Mouse (Mus musculus): Measurements from ENCODE around the gene Rbm25. TPM values are rescaled to one million over a fixed set of nuclear protein-coding genes. Genes with fewer than 3 reads are reported as not detected.

The Rbm25 gene
- total RNA-seq, 2 experiments from 2014 or later, result 90.4 to 94.1 TPM

GRCm38 (mm10) chr12:83650346-83650745, 19.3 kb downstream of the Rbm25 start:
- no peak for DNase-seq

GRCm38 (mm10) chr12:83651414-83651813, 20.4 kb downstream of the Rbm25 start:
- DNase-seq, result no peak

DNA sequence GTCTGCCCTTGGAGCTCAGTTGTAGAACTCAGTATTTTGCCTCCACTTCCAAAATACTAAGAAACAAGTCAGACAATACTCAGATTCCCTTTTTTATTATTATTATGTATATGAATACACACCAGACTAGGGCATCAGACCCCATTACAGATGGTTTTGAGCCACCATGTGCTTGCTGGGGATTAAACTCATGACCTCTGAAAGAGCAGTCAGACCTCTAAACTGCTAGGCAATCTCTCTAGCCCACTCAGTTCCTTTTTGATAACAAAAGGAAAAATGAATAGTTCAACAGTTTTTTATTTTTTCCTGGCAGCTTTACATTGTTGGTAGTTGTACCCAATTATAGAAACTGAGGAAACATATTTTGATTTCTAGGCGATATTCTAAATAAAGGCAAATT, 54.4 kb downstream of the Rbm25 start:
- no peak for DNase-seq

- no peak for DNase-seq
Measured at GRCm38 (mm10) chr12:83686575-83687350, 55.7 kb downstream of the Rbm25 start.

DNA sequence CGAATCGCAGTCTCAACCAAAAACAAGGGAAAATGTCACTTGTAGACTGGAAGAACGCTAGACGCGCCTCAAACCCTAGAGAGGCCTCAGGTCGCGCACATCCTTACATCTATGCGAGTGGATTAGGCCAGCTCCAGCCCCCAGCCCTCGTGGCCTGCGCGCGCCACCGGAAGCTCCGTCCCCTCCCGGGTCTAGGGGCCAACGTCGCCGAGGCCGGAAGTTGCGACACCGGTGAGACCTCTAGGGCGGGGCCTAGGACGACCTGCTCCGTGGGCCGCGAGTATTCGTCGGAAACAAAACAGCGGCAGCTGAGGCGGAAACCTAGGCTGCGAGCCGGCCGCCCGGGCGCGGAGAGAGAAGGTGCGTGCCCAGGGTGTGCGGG, 56.9 kb downstream of the Rbm25 start, which contains the start of gene Psen1:
Gene Psen1, plus strand, starts transcription at position 219 of the 382 bp plus-strand sequence.
- DNase-seq, result peak; percentile 96

DNA sequence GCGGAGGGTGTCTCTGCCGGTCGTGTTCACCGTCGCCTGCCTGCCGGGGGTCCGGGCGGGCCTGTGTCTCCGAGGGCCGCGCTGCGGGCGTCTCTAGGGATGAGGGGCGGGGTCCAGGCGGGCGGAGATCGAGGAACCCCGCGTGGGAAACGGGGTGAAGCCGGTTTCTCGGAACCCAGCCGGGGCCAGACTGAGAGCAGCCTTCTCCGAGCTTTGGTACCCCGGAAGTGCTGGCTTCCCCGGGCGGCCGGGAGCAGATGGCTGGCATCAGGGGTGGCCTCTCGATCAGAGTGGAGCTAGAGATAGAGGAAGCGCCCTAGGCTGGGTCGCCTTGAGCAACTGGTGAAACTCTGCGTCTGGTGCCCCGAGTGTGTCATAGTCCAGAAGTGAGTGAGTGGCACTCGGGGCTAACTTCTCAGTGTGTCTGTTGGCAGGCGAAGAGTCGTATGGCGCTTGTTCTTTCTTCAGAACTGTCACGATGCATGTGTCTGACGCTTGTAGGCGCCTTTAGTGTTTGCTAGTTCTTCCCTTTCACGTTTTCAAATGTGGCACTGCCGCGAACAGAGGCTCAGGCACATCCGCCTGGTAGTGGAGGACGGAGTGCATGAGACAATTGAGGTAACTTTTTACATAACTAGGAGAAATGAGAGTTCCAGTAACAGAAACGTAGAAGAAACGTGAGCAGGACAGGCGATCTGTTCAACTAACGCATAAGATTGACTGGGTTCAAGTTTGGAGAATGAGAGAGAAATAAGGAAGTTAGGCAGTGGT, 57.5 kb downstream of the Rbm25 start:
- DNase-seq, result no peak

- no peak for DNase-seq
Measured at GRCm38 (mm10) chr12:83689087-83689432, 58.0 kb downstream of the Rbm25 start.

- DNase-seq, result no peak
Measured at GRCm38 (mm10) chr12:83694011-83694410, 63.0 kb downstream of the Rbm25 start.

- no peak for DNase-seq
Measured at GRCm38 (mm10) chr12:83694669-83695068, 63.6 kb downstream of the Rbm25 start.

DNA sequence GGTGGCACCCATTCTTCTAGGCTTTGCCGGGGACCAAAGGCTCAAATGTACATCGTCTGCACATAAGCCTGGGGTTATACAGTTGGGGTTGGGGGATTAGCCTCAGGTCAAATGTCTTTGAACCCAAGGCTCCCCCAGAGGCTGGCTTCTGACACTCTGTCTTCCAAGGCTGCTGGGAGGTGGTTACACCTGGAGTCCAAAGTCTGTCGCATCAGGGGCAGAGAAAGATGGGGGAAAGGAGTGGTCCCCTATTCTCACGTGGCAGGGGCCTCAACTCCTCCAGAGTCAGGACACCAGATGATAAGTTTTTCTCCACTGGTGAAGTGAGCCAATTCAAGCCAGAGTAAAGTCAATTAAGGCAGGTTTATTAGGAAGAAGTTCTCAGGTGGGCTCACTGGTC, 67.6 kb downstream of the Rbm25 start:
- no peak for DNase-seq

- DNase-seq, result no peak
Measured at GRCm38 (mm10) chr12:83701608-83702007, 70.6 kb downstream of the Rbm25 start.

DNA sequence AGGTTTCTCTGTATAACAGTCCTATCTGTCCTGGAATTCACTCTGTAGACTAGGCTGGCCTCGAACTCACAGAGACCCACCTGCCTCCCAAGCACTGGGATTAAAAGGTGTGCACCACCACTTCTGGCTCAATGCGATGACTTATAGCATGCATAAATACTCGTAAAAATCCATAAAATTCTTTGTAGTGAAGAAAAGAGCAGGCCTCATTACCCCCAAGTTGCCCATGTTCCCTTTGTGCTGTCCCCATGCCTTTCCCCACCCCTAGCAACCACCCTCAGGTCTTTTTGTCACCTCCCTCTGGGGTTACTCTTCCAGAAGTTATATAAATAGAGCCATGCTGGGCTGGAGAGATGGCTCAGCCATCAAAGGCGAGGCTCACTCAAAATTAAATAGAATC, 71.8 kb downstream of the Rbm25 start:
- no peak for DNase-seq

GRCm38 (mm10) chr12:83706951-83707350, 75.9 kb downstream of the Rbm25 start:
- DNase-seq, result no peak

DNA sequence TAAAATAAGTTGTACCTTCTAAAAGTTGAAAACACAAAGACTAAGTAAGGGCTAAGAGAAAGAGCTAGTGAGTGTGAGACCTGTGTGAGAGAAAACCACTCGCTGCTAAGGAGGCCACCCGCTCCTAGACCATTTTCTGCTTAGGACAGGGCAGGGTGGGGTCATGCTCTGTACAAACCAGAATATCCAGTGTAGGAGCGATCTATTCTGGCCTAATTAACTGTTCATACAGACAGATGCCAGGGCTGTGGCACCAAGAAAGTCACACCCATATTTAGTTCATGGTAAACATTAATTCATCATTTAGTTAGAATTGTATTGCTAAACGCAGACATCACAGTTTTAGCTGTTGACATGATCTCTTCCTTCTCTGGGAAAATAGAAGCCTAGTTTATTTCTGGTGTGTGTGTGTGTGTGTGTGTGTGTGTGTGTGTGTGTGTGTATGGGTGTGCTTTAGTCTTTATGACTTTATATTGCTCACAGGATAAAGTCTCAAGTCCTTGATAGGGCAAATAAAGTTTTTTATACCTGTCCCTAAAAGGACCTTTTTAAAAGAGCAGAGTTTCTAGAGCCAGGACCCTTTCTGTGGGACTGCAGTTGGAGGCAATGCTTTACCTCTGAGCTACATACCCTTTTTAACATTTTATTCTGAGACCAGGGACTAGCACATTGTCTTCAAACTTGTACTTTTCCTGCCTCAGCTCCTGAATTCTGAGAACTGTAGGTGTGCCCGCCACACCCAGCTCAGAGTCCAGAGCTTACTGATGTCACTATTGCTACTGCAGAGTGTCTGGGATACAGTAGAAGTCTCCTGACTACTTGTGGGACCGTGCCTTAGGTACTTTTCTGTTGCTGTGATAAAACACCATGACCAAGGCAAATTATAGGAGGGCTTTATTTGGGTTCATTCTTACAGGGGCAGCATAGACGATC, 77.4 kb downstream of the Rbm25 start:
- no peak for DNase-seq

DNA sequence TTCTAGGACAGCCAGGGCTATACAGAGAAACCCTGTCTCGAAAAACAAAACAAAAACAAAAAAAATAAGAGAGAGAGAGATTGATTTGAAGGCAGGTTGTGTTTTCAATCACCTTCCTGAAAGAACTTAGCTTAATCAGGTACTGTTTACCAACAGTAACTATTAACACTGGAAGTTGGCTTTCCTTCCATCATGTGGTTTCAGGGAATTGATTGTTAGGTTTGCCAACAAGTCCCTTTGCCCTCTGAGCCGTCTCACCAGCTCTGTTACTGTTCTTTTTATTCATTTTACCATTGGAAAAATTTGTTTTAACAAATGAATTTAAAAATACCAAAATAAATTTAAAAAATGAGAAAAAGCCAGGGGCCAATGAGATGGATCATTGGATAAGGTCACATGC, 78.9 kb downstream of the Rbm25 start:
- no peak for DNase-seq

DNA sequence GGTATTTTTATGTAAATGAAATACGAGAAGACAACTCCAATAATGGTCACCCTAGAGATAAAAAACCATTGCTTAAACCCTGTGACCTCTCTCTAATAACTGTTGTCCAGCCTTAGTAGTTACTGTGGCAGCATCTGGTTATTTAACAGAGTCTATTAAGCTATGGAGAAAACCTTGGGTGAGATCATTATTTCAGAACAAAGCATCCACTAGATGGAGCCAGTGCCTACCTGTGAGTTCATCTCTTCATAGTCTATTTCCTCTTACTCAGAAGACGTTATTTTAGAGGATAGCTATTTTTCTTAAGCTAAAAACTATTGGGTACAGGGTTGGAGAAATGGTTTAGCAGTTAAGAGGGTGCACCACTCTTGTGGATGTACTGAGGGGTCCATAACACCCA, 82.7 kb downstream of the Rbm25 start:
- DNase-seq, result peak; percentile 55

DNA sequence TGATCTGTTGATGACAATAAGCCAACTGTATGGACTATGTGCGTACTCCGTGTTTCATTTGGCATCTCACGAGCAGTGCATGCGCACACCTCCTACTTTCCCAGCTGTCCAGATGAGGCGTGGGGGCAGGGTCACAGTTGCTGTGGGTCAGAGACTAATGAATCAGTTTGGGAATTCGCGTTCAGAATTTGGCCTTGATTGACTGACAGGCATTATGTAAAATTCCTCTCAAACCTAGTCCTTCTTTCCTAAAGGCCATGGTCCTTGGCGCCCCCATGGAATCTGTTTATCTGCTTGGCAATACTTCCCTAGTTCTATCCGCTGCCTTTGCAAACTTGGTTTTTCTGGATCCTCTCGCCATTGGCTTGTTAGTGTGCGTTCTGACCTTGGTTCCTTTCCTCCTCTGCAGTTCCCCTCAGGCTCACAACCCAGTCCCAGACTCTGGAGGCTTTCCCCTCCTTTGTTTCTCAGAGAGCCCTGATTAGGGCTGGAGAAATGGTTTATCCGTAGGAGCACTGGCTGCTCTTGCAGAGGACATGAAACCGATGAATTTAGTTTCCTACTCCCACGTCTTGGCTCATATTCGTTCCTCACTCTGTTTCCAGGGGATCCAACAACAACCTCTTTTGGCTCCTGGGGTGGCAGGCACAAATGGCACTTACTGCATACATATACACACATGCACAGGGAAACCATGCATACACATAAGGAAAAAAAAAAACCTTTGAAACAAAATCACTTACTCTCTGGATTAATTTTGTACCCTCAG, 85.6 kb downstream of the Rbm25 start:
- DNase-seq, result peak; percentile 24

GRCm38 (mm10) chr12:83719431-83719830, 88.4 kb downstream of the Rbm25 start:
- no peak for DNase-seq

DNA sequence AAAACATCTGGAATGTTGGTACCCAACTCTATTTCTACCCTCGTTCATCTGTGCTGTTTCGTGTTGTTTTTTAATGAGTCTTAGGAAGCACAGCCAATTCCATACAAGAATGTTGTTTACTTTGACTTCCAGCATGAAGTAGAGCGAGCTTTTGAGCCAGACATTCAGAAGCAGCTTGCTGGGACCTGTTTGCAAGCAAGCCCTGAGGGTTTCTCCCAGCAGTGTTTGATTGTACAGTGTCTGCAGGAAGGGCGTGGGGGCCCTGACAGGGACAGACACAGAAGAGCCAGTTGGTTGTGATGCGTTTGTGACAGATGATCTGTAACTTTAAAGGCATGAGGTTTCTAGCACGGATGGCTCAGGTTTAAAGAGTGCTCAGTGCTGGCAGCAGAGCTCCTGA, 90.2 kb downstream of the Rbm25 start:
- no peak for DNase-seq

- DNase-seq, result no peak
Measured at GRCm38 (mm10) chr12:83723037-83723436, 92.0 kb downstream of the Rbm25 start.

- DNase-seq, result no peak
Measured at GRCm38 (mm10) chr12:83726510-83727308, 95.7 kb downstream of the Rbm25 start.
